Mouse (Mus musculus): ENCODE results near the gene Wwtr1. TPM values are rescaled to one million over a fixed set of nuclear protein-coding genes. Genes with fewer than 3 reads are reported as not detected.
A peak's percentile ranks its signal among the peaks of the same experiment; 100 is the strongest.

Gene Wwtr1
- polyA plus RNA-seq, 1 experiment from 2014 or later, result 10.4 TPM

- Histone ChIP-seq H3K4me2 (ENCODE audit: low read depth, low read length) (no peak overlapping the region), H3K9ac (replicated peaks; ENCODE audit: low read length) (no peak overlapping the region), H3K36me3 (replicated peaks; ENCODE audit: control insufficient read depth, insufficient read depth, low read depth, low read length) (no peaks in the 10 kb centered on the region), H3K9me3 (replicated peaks; ENCODE audit: control insufficient read depth, low read length) (no peaks in the 10 kb centered on the region), H3K4me1 (ENCODE audit: control insufficient read depth, insufficient read depth, low read length) (no peaks in the 10 kb centered on the region), H3K27ac (replicated peaks; ENCODE audit: low read depth, low read length) (no peak overlapping the region), H3K27me3 (ENCODE audit: control insufficient read depth, insufficient read depth, low read length) (no peaks in the 10 kb centered on the region), H3K4me3 (ENCODE audit: low read depth, low read length) (no peak overlapping the region)
- no peak for ATAC-seq (replicated peaks; ENCODE audit: insufficient number of reproducible peaks, low FRiP score, low TSS enrichment, low read depth)
- DNase-seq (ENCODE audit: low spot score), result no peak
- WGBS, result 45% methylated on average over 2 of the region's 2 CpGs
Observed at GRCm38 (mm10) chr3:57504756-57505155, 71.0 kb downstream of the Wwtr1 start.

- H3K36me3 ChIP-seq (replicated peaks; ENCODE audit: control insufficient read depth, insufficient read depth, low read depth, low read length), result no peaks in the 10 kb centered on the region
- 67% methylated on average over 10 of the region's 10 CpGs for WGBS
- H3K9ac ChIP-seq (replicated peaks; ENCODE audit: low read length), result no peak overlapping the region
- no peaks in the 10 kb centered on the region for H3K4me1 ChIP-seq (ENCODE audit: control insufficient read depth, insufficient read depth, low read length)
- H3K4me2 ChIP-seq (ENCODE audit: low read depth, low read length), result no peak overlapping the region
- no peaks in the 10 kb centered on the region for H3K9me3 ChIP-seq (replicated peaks; ENCODE audit: control insufficient read depth, low read length)
- no peak overlapping the region for H3K4me3 ChIP-seq (ENCODE audit: low read depth, low read length)
- DNase-seq (ENCODE audit: low spot score) (no peak), ATAC-seq (replicated peaks; ENCODE audit: insufficient number of reproducible peaks, low FRiP score, low TSS enrichment, low read depth) (no peak)
- no peaks in the 10 kb centered on the region for H3K27me3 ChIP-seq (ENCODE audit: control insufficient read depth, insufficient read depth, low read length)
- no peak overlapping the region for H3K27ac ChIP-seq (replicated peaks; ENCODE audit: low read depth, low read length)
Observed at GRCm38 (mm10) chr3:57501596-57502220, 74.0 kb downstream of the Wwtr1 start.

- no peak overlapping the region for H3K4me2 ChIP-seq (ENCODE audit: low read depth, low read length)
- no peak overlapping the region for H3K4me3 ChIP-seq (ENCODE audit: low read depth, low read length)
- no peak for DNase-seq (ENCODE audit: low spot score)
- no peaks in the 10 kb centered on the region for H3K9me3 ChIP-seq (replicated peaks; ENCODE audit: control insufficient read depth, low read length)
- no peaks in the 10 kb centered on the region for H3K36me3 ChIP-seq (replicated peaks; ENCODE audit: control insufficient read depth, insufficient read depth, low read depth, low read length)
- H3K4me1 ChIP-seq (ENCODE audit: control insufficient read depth, insufficient read depth, low read length), result no peaks in the 10 kb centered on the region
- no peak overlapping the region for H3K27ac ChIP-seq (replicated peaks; ENCODE audit: low read depth, low read length)
- 91% methylated on average over 9 of the region's 9 CpGs for WGBS
- ATAC-seq (replicated peaks; ENCODE audit: insufficient number of reproducible peaks, low FRiP score, low TSS enrichment, low read depth), result no peak
- H3K9ac ChIP-seq (replicated peaks; ENCODE audit: low read length), result no peak overlapping the region
- H3K27me3 ChIP-seq (ENCODE audit: control insufficient read depth, insufficient read depth, low read length), result no peaks in the 10 kb centered on the region
Observed at GRCm38 (mm10) chr3:57500846-57501245, 74.9 kb downstream of the Wwtr1 start.

GRCm38 (mm10) chr3:57497791-57498190 lies 77.9 kb downstream of the Wwtr1 start:
- no peaks in the 10 kb centered on the region for H3K9me3 ChIP-seq (replicated peaks; ENCODE audit: control insufficient read depth, low read length)
- no peaks in the 10 kb centered on the region for H3K36me3 ChIP-seq (replicated peaks; ENCODE audit: control insufficient read depth, insufficient read depth, low read depth, low read length)
- ATAC-seq (replicated peaks; ENCODE audit: insufficient number of reproducible peaks, low FRiP score, low TSS enrichment, low read depth) (no peak), DNase-seq (ENCODE audit: low spot score) (no peak)
- WGBS, result 74% methylated on average over 1 of the region's 1 CpGs
- H3K4me3 ChIP-seq (ENCODE audit: low read depth, low read length), result no peak overlapping the region
- no peak overlapping the region for H3K9ac ChIP-seq (replicated peaks; ENCODE audit: low read length)
- no peaks in the 10 kb centered on the region for H3K27me3 ChIP-seq (ENCODE audit: control insufficient read depth, insufficient read depth, low read length)
- H3K27ac ChIP-seq (replicated peaks; ENCODE audit: low read depth, low read length), result no peak overlapping the region
- H3K4me2 ChIP-seq (ENCODE audit: low read depth, low read length), result no peak overlapping the region
- no peaks in the 10 kb centered on the region for H3K4me1 ChIP-seq (ENCODE audit: control insufficient read depth, insufficient read depth, low read length)

- Histone ChIP-seq H3K27ac (replicated peaks; ENCODE audit: low read depth, low read length) (no peak overlapping the region), H3K27me3 (ENCODE audit: control insufficient read depth, insufficient read depth, low read length) (no peaks in the 10 kb centered on the region), H3K9ac (replicated peaks; ENCODE audit: low read length) (no peak overlapping the region), H3K4me3 (ENCODE audit: low read depth, low read length) (no peak overlapping the region), H3K9me3 (replicated peaks; ENCODE audit: control insufficient read depth, low read length) (no peaks in the 10 kb centered on the region), H3K36me3 (replicated peaks; ENCODE audit: control insufficient read depth, insufficient read depth, low read depth, low read length) (no peaks in the 10 kb centered on the region), H3K4me2 (ENCODE audit: low read depth, low read length) (no peak overlapping the region), H3K4me1 (ENCODE audit: control insufficient read depth, insufficient read depth, low read length) (no peaks in the 10 kb centered on the region)
- WGBS, result 65% methylated on average over 2 of the region's 2 CpGs
- no peak for ATAC-seq (replicated peaks; ENCODE audit: insufficient number of reproducible peaks, low FRiP score, low TSS enrichment, low read depth)
- DNase-seq (ENCODE audit: low spot score), result no peak
Observed at GRCm38 (mm10) chr3:57496428-57496827, 79.3 kb downstream of the Wwtr1 start.

- H3K9me3 ChIP-seq (replicated peaks; ENCODE audit: control insufficient read depth, low read length), result no peaks in the 10 kb centered on the region
- H3K27ac ChIP-seq (replicated peaks; ENCODE audit: low read depth, low read length), result peak overlapping the region; percentile 66
- no peaks in the 10 kb centered on the region for H3K4me1 ChIP-seq (ENCODE audit: control insufficient read depth, insufficient read depth, low read length)
- H3K4me3 ChIP-seq (ENCODE audit: low read depth, low read length), result no peak overlapping the region
- no peaks in the 10 kb centered on the region for H3K27me3 ChIP-seq (ENCODE audit: control insufficient read depth, insufficient read depth, low read length)
- DNase-seq (ENCODE audit: low spot score), result peak; percentile 88
- H3K4me2 ChIP-seq (ENCODE audit: low read depth, low read length), result no peak overlapping the region
- 30% methylated on average over 8 of the region's 8 CpGs for WGBS
- no peaks in the 10 kb centered on the region for H3K36me3 ChIP-seq (replicated peaks; ENCODE audit: control insufficient read depth, insufficient read depth, low read depth, low read length)
- peak; percentile 81 for ATAC-seq (replicated peaks; ENCODE audit: insufficient number of reproducible peaks, low FRiP score, low TSS enrichment, low read depth)
- H3K9ac ChIP-seq (replicated peaks; ENCODE audit: low read length), result no peak overlapping the region
Observed at GRCm38 (mm10) chr3:57487455-57488153, 88.1 kb downstream of the Wwtr1 start.

- DNase-seq (ENCODE audit: low spot score), result no peak
- H3K4me3 ChIP-seq (ENCODE audit: low read depth, low read length), result no peak overlapping the region
- H3K9me3 ChIP-seq (replicated peaks; ENCODE audit: control insufficient read depth, low read length), result no peaks in the 10 kb centered on the region
- no peaks in the 10 kb centered on the region for H3K36me3 ChIP-seq (replicated peaks; ENCODE audit: control insufficient read depth, insufficient read depth, low read depth, low read length)
- H3K27me3 ChIP-seq (ENCODE audit: control insufficient read depth, insufficient read depth, low read length), result no peaks in the 10 kb centered on the region
- ATAC-seq (replicated peaks; ENCODE audit: insufficient number of reproducible peaks, low FRiP score, low TSS enrichment, low read depth), result no peak
- 69% methylated on average over 4 of the region's 4 CpGs for WGBS
- no peak overlapping the region for H3K4me2 ChIP-seq (ENCODE audit: low read depth, low read length)
- no peak overlapping the region for H3K9ac ChIP-seq (replicated peaks; ENCODE audit: low read length)
- no peak overlapping the region for H3K27ac ChIP-seq (replicated peaks; ENCODE audit: low read depth, low read length)
- no peaks in the 10 kb centered on the region for H3K4me1 ChIP-seq (ENCODE audit: control insufficient read depth, insufficient read depth, low read length)
Observed at GRCm38 (mm10) chr3:57486068-57486467, 89.6 kb downstream of the Wwtr1 start.

- no peaks in the 10 kb centered on the region for H3K4me1 ChIP-seq (ENCODE audit: control insufficient read depth, insufficient read depth, low read length)
- no peak overlapping the region for H3K27ac ChIP-seq (replicated peaks; ENCODE audit: low read depth, low read length)
- no peak overlapping the region for H3K4me3 ChIP-seq (ENCODE audit: low read depth, low read length)
- H3K9me3 ChIP-seq (replicated peaks; ENCODE audit: control insufficient read depth, low read length), result no peaks in the 10 kb centered on the region
- no peak overlapping the region for H3K4me2 ChIP-seq (ENCODE audit: low read depth, low read length)
- no peaks in the 10 kb centered on the region for H3K27me3 ChIP-seq (ENCODE audit: control insufficient read depth, insufficient read depth, low read length)
- H3K36me3 ChIP-seq (replicated peaks; ENCODE audit: control insufficient read depth, insufficient read depth, low read depth, low read length), result no peaks in the 10 kb centered on the region
- ATAC-seq (replicated peaks; ENCODE audit: insufficient number of reproducible peaks, low FRiP score, low TSS enrichment, low read depth) (no peak), DNase-seq (ENCODE audit: low spot score) (no peak)
- H3K9ac ChIP-seq (replicated peaks; ENCODE audit: low read length), result no peak overlapping the region
- 92% methylated on average over 5 of the region's 5 CpGs for WGBS
Observed at GRCm38 (mm10) chr3:57481981-57482380, 93.7 kb downstream of the Wwtr1 start.
